ENCODE assay signal across 24 mouse cellular contexts in genomic region chr6:127500806-127501205, GRCm38 (mm10).
"Had no signal": no experiment of that assay in that cellular context is flagged by ENCODE, and none has a peak within 500 bp of the region (broad histone marks: within the 10 kb centered on the region; RNA-seq: fewer than 3 reads in every experiment).

No protein-coding gene starts in this region.

- H3K27me3 ChIP-seq: limb, embryonic 12.5 days; limb, embryonic 15.5 days; lung, embryonic 15.5 days; neural tube, embryonic 12.5 days; neural tube, embryonic 15.5 days; stomach, embryonic 15.5 days had no signal

- DNase-seq: kidney, adult 18-20 months; kidney, adult 9 months; kidney, postnatal 14 days; kidney, postnatal 4 days; left cerebral cortex, postnatal 4 days; lung, adult 18-20 months; lung, postnatal 10 days; lung, postnatal 4 days; midbrain, embryonic 14.5 days; retina, postnatal 1 day; right cerebral cortex, postnatal 25 days; spleen, adult 18-20 months; thymus, adult 2 months; thymus, postnatal 14 days; thymus, postnatal 4 days had no signal

- H3K4me2 ChIP-seq: limb, embryonic 12.5 days; limb, embryonic 15.5 days; liver, embryonic 11.5 days; lung, embryonic 15.5 days; midbrain, embryonic 11.5 days; neural tube, embryonic 12.5 days; neural tube, embryonic 15.5 days; stomach, embryonic 15.5 days had no signal

- H3K9ac ChIP-seq: limb, embryonic 12.5 days; limb, embryonic 15.5 days; liver, embryonic 14.5 days; lung, embryonic 15.5 days; neural tube, embryonic 12.5 days; neural tube, embryonic 15.5 days; stomach, embryonic 15.5 days had no signal

- H3K9me3 ChIP-seq: limb, embryonic 12.5 days; limb, embryonic 15.5 days; lung, embryonic 15.5 days; neural tube, embryonic 12.5 days; neural tube, embryonic 15.5 days; stomach, embryonic 15.5 days had no signal

- H3K27ac ChIP-seq: limb, embryonic 12.5 days; limb, embryonic 15.5 days; liver, embryonic 14.5 days; lung, embryonic 15.5 days; neural tube, embryonic 12.5 days; neural tube, embryonic 15.5 days; stomach, embryonic 15.5 days had no signal

- H3K36me3 ChIP-seq: limb, embryonic 12.5 days; limb, embryonic 15.5 days; lung, embryonic 15.5 days; neural tube, embryonic 12.5 days; neural tube, embryonic 15.5 days; stomach, embryonic 15.5 days had no signal

- H3K4me3 ChIP-seq: limb, embryonic 12.5 days; limb, embryonic 15.5 days; lung, embryonic 15.5 days; neural tube, embryonic 12.5 days; neural tube, embryonic 15.5 days; stomach, embryonic 15.5 days had no signal
